Mouse (Mus musculus) mature B cell (primary cell): ENCODE results near the gene Chtf18.
"Not testable (repeated sequence)": the region's sequence is repeated elsewhere in the genome, so short reads cannot be mapped to it uniquely, and the experiment has no call there.

Source experiments
- in situ Hi-C: fragments of 300-500 bp; cut with MboI; formaldehyde crosslinking; loops from 2 replicates; pipeline ENCODE4 v1.14.3; 2019

Chtf18 gene

DNA sequence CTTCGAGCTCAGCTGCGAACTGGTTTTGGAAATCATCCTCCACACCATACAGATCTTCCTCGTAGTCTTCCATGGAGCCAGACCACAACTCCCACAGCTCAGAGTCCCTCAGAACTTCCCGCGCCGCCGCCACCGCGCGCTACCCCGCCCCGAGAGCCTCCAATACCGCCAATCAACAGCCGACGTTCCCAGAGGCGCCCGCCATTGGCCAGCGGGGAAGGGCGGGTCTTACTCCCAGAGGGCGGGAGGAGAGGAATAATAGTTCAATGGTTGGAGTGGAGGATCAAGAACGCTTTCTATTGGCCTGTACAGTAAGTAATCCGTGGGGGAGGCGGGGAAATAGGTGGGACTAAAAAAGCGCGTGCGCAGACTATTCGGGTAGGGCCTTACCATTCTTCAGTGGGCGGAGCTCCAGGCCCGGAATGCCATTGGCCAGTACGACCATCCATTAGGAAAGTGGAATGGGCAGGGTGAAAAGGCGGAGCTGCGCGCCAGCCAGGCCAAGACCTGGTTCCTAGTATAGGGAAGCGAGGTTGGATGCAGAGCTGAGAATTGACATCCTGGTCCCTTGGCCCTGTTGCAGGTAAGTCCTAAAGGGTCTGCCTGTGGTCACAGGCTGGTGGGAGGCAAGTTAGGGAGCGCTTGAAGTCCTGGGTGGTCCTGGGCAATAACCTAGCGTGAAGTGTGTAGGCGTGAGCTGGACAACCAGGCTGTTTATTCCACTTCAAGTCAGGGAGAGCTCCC lies at the start of gene Chtf18, which contains the start of gene Rpusd1:
Gene Chtf18, minus strand, starts transcription at position 155 of the 744 bp plus-strand sequence.
Gene Rpusd1, plus strand, starts transcription at position 406 of the 744 bp plus-strand sequence.
- in situ Hi-C loops = no loop called here

DNA sequence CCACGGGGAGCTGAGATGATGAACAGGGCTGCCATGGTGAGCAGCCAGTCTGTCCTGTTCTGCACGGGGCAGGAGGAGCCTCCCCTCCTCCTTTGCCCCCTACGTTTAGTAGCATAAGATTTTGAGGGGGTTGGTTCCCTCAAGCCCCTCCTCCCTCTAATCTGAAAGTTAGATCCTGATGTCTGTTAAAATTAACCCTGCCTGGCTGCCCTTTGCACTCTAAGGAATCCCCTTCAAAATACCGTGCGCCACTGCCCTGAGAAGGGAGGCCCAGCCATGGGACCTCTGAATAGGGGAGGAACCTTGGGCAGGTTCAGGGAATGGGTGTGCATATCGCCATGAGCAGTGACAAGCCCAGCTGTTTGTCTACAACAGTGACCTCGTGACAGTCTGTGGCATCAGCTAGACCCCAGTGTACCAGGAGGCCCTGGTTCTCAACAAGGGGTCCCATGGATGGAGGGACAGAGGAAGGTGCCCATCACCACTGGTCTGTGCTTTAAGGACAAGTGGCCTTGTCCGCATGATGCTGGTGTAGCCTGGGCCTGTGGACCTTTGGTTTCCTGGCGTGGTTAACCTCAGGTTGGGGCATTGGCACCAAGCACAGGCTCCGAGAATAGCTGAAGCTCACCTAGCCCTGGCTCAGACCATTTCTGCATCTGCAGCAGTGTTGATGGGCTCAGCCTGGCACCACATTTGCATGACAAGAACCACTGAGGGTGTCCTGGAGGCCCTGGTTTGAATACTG lies 48.3 kb upstream of the Chtf18 start:
- in situ Hi-C loops = no loop called here

DNA sequence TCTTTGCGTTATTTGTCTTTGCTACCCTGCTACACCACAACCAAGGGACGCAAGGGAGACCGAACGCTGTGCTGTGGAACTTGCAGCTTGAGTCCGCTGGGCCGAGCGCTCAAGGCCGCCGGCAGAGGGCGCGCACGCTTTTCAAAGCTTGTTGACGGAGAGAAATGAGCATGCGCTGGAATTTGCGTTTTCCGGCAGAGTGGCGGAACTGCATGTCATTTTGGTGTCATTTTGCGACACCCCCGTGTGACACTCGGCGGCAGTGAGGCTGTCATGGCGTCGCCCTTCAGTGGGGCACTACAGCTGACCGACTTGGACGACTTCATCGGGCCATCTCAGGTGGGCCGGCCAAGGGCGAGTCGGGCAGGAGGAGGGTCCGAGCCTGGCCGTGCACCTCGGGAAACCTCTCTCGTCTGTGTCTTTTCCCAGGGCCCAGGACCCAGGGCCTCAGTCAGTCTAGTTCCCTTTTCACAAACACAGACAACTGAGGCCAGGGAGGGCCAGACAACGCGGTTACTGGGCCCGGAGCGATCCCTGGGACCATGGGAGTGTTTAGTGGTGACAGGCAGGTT lies 46.4 kb upstream of the Chtf18 start, which contains the start of gene Narfl:
Gene Narfl, plus strand, starts transcription at position 228 of the 572 bp plus-strand sequence.
- in situ Hi-C loops = no loop called here

DNA sequence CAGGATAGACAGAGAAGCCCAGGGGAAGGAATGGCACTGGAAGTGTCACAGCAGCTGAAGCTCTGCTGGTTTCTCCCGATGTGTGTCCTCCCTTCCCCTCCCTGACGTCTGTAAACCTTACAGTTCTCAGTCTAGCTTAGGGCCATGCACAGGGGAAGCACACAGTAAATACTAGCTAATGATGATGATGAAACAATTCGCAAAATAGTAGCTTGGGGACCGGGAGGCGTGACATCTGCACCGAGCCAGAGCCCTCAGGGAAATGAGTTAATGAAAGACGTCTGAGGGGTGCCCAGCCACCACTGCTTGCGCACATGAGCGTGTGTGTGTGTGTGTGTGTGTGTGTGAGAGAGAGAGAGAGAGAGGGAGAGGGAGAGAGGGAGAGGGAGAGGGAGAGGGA lies 42.1 kb upstream of the Chtf18 start:
- in situ Hi-C loops = loop anchor here (5.0 kb wide), 1 partner anchor 33 kb away; no protein-coding TSS in a partner anchor

DNA sequence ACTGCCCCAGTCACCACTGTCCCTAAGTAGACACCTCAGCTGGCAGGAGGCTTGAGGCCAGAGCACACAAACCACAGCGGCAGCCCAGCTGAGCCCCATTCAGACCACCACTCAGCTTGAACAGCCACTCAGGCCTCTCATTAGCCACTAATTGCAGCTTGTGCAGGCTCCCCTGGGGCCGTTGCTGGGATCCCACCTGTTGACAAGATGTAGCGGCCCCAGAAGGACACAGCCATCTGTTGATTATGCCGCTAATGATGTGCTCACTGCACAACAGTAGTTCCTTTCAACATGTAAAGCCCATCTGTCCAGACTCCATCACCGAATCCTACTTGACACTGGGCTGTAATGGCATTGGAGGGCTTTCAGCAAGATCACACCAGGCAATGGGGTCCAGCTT lies 38.7 kb upstream of the Chtf18 start:
- in situ Hi-C loops = loop anchor here (5.0 kb wide), 1 partner anchor 36 kb away; no protein-coding TSS in a partner anchor

DNA sequence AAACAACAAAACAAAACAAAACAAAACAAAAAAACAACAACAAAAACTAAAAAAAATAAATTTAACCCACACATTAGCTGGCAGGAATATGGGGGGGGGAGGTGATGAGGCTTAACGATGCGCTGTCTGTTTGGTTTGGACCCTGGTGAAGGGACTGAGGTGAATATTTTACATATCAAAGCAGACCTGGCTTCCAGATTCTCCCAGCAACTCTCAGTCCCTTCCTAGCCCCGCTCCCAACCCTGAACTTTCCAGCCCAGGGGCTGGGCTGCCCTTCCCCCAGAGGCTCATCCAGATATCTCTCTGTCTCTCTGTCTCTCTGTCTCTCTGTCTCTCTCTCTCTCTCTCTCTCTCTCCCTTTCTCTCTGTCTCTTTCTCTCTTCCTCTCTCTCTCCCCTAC lies 35.4 kb upstream of the Chtf18 start:
- in situ Hi-C loops = no loop called here

DNA sequence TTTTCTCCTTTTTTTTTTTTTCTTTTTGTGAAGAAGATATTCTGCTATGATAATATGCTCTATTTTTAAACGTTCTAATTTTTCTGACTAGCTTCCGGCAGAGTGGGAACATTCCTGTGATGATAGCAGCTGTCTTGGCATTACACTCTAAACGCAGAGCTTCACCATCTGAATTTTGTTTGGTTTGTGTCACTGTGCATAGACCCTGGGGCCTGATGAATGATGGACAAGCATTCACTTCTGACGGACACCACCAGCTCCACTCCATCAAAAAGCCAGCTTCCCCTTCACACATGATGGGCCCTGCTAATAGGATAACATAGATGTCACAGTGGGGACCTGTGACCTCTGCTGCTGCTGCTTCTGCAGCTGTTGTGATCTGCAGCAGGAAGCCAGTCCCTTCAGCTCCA lies 34.3 kb upstream of the Chtf18 start:
- in situ Hi-C loops = no loop called here

DNA sequence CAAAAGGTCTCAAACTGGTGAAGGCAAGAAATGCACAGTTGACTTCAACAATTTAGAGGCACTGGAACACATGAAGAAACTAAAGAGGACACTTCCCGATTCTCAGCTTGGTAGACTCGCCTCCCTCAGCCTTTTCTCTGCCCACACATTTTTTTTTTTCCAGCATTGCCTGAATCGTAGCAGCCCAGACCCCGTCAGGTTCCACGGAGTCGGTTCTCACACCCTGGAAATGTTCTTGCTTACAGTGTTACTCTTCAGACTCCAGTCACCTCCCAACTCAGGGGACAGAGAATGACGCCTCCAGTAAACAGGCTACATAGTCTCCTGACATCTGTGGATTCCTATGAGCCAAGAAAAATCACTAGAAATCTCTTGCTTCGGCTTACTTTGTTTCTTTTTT lies 32.9 kb upstream of the Chtf18 start:
- in situ Hi-C loops = no loop called here

DNA sequence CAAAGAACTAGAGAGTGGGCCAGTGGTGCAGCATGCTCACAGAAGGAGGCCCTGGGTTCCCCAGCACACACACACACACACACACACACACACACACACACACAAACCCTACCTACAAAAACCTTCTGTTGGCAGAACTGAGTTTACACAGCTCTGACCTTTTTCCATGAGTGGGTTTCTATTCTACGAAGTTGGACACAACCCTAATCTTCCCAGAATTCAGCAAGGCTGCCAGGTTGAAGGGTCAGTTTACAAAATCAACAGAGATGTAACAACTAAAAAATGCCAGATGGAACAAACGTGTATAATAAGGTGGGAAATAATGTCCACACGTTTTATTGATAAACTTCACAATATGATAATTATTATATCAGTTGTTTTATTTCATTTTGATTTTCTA lies 30.5 kb upstream of the Chtf18 start:
- in situ Hi-C loops = no loop called here

DNA sequence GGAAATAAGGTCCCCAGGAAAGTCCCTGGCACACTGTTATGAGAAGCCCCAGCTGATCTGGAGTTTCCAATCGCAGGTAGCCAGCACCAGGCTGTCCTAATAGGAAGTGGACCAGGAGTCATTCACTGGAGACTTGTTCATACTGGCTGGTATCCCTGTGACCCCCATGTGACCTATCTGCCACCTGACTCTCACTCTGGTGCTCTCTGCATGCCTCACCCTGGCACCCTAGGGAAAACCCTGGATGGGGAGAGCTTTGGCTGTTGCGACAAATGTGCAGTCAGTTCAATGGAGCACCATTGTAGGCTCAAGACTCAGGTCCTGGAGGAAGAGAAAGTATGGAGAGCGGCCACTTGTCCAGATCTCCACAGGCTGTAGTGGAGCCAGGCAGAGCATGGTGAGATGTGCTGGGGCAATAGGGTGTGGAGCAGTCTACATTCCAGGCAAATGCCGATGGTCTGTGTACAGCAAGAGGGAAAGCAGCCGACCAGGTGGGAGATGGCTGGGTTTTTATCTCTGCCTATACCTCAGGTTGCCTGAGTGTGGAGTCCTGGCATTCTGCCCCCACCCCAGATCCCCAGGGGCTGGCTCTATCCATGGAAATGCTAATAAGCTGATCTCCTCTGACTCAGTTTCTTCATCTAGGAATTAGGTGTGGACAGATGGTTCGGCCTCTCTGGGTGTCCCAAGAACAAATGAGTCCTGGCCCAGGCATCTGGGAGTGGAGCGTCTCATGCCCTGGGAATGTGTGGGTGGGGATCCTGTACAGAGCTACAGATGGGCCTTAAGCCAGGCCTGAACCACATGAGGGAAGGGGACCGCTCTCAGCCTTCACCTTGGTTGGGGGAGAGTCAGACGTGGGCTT lies 29.4 kb upstream of the Chtf18 start:
- in situ Hi-C loops = no loop called here

DNA sequence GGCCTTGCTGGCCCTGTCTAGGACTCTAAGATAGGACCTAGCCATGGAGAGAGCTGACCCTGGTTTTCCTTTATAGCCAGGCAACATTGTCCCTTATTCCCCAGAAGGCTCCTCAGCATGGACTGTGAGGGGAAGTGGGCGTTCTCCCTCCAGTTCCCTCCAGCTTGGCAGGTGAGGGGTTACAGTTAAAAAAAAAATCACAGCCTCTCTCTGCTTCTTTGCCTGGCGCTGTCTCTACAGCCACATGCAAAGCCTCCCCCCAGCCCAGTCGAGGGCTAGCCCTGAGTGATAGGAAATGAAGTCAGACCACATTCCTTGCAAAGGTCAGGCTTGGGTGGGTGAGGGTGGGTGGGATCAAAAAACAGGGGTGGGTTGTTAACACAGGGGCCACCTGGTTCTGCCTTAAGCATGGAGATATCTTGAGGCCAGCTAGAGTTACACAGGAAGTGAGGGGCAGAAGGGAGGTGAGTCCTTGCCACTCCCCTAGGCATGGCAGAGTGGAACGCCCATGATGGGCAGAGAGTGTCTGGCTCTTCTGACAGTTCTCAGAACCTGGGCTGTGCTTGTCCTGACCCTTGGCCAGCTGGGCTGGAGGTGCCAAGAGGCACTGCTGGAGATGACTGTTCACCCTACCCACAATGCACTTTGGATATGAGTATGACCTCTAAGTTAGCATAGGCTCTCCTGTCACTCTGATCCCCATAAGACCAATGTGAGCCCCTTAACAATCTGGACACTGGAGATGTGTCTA lies 28.6 kb upstream of the Chtf18 start:
- in situ Hi-C loops = no loop called here

DNA sequence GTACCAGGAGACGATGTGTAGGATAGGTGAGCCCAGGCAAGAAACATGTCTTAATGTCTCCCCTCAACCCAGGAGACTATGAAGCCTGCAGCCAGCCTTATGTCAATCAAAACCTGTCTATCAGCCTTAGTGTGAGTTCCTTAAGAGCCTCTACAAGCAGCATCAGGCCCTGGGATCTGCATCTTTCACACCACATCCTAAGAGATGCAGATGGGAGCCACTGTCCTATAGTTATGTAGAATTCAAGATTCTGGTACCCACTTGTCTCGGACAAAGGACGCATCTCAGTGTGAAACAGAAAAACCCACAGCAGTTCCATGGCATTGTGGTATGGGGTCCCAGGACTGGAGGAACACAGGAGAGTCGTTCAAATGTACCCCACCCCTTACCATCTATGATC lies 27.9 kb upstream of the Chtf18 start:
- in situ Hi-C loops = no loop called here

DNA sequence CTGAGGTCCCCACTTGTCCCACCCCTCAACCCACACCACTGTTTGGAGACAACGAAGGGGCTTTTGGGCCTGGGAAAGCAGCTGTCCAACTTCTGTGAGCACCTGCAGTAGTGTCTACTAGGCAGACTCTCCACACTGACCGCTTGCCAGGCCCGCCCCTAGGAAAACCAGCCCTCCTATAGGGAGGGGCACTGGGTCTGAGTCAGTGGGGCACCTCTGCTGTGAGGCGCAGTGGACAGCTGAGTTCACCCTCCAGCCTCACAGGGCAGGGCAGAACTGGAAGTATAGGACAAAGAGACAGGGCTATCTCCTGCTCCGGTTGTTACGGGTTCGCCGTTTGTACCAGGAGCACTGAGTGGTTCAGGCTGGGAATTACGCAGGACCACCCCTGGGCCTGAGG lies 27.0 kb upstream of the Chtf18 start, which contains the start of gene Msln:
Gene Msln, minus strand, starts transcription at position 138 of the 400 bp plus-strand sequence.
- in situ Hi-C loops = no loop called here

DNA sequence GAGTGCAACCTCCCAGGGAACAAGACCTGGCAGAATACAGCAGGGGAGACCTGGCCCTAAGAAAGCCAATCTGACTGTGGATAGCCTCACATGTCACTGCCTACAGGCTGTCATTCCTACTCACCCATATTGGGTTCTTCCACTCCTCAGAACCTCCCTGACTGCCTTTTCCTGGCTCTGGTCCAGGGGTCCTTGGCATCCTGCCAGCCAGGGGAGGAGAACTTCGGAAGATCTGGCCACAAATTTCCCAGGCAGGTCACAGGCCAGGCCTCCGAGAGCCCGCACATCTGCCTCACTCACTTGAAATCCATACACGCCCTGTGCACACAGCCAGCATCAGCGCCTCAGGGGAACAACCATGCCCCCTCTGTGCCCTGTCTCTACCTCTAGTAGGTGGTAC lies 24.2 kb upstream of the Chtf18 start:
- in situ Hi-C loops = no loop called here

DNA sequence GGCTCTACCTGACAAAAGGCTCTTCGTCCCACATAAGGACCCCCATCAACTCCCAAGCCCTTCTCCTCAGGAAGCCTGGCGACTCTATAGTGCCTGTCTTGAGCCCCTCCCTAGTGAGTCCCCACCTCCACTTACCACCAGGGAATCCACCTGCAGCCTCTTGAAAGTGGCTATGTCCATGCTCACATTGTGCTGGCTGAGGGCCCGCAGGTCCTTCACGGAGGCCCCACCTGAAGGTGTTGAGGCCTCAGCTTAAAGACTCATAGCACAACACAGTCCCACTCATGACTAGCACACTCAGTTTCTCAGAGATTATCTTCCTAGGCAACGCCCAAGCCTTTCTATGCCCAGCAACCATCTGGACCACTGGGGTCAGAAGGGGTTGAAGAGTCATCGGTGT lies 22.1 kb upstream of the Chtf18 start:
- in situ Hi-C loops = no loop called here

DNA sequence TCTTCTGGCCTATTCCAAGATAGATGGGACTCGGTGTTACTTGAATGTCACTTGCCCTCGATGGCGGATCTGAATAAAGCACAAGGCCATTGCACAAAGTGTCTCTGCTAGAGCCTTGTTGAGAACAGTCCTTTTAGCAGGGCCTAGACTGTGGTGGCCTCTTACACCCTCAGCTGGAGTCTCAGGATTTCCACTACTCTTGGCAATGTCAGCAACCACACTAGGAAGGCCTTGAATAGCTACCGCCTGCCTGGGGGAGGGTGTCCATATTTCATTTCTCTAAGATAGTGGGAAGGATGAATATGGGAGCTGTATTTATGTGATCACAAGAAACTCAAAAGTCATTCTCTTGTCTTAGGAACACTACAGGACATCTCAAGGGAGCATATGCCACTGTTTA lies 21.0 kb upstream of the Chtf18 start:
- in situ Hi-C loops = no loop called here

DNA sequence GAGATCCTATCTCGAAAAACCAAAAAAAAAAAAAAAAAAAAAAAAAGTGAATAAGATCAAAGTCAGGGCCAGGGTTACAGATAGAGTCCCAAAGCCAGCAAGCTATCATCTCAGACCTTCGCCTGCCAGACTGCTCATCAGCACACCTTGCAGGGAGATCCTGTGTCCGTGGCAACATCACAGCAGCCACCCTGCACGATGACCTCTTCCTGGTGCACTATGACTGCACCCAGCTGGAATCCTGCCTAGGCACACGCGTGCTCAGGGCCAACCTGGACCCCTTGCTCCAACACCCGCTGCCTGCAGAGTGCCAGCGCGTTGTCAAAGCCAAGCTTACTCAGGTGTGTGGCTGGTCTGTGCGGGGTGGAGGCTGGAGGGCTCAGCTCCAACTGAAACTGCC lies 17.1 kb upstream of the Chtf18 start:
- in situ Hi-C loops = no loop called here

DNA sequence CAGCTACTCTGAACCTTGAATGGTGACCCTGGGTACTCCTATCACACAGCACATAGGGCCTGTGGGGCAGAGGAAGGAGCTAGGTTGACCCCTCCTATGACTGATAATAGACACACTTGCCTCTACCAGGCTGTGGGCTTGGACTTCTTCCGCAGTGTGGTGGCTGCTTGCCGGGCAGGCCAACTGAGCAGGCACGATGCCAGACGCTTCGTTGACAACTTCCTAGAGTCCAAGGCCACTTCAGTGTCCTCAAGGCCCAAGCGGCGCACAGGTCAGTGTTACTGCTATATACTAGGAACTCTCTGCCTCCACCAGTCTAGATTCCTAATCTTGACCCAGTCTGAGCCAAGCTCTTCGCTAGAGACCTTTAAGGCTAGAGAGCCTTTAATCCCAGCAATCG lies 16.6 kb upstream of the Chtf18 start:
- in situ Hi-C loops = no loop called here

DNA sequence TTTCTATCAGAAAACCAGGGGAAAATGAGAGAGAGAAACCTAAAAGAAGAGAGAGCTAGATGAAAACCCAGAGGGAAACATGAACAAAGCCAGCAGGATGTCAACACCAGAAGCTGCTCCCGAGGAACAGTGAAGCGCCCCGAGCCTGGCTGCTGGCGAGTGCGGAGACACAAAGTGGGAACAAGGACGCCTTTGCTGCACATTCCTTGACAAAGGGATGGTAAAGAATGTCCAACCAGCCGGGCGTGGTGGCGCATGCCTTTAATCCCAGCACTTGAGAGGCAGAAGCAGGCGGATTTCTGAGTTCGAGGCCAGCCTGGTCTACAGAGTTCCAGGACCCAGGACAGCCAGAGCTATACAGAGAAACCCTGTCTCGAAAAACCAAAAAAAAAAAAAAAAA lies 14.3 kb upstream of the Chtf18 start:
- in situ Hi-C loops = not testable (repeated sequence)

DNA sequence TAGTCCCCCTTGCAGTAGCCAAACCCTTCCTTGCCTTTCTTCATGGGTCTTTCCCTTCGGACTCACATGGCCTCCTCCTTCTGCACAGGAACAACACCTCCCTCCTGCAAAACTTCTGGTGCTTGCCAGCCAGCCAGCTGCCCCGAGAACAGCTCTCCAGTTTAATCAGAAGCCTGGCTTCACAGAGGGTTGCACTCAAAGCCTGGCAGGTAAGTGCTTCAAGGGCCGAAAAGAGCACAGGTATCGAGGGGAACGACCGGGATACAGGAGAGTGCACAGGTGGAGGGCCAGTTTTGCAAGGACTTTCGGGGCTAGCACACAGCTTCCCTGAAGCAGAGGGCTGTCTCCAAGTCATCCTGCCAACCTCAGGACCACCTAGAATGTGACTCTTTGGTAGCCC lies 11.6 kb upstream of the Chtf18 start:
- in situ Hi-C loops = no loop called here

DNA sequence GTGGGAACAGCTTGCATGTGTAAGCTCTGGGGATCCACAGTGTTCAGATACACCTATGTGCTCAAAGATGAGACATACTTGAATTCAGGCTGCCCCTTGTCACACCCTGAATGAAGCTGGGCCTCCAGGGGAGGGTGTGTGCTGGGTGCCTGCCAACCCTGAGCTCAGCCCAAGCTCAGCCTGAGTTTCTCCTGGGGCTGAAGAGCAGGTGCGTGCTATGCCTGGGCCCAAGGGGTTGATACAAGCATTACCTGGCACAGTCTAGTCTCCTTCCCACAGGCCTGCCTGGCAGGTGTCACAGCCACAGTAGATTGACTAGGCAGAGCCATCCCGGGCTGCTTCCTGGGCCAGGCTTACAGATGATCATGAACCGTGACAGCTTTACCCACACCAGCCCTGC lies 8.5 kb upstream of the Chtf18 start, which contains the start of gene Mslnl:
Gene Mslnl, plus strand, starts transcription at position 298 of the 400 bp plus-strand sequence.
- in situ Hi-C loops = no loop called here
